Mouse (Mus musculus): ENCODE results near the gene Fam47e. TPM values are rescaled to one million over a fixed set of nuclear protein-coding genes. Genes with fewer than 3 reads are reported as not detected.
A peak's percentile ranks its signal among the peaks of the same experiment; 100 is the strongest.
"Not testable (repeated sequence)": the region's sequence is repeated elsewhere in the genome, so short reads cannot be mapped to it uniquely, and the experiment has no call there.

Fam47e gene
- total RNA-seq (2014; rRNA removed) = 0.68 and 1.9 TPM in 2 replicates
- 1.4 and 1.5 TPM in 2 replicates for polyA plus RNA-seq (2015; fragmentation: Nextera tagmentation; extraction: Ambion mirVana)

DNA sequence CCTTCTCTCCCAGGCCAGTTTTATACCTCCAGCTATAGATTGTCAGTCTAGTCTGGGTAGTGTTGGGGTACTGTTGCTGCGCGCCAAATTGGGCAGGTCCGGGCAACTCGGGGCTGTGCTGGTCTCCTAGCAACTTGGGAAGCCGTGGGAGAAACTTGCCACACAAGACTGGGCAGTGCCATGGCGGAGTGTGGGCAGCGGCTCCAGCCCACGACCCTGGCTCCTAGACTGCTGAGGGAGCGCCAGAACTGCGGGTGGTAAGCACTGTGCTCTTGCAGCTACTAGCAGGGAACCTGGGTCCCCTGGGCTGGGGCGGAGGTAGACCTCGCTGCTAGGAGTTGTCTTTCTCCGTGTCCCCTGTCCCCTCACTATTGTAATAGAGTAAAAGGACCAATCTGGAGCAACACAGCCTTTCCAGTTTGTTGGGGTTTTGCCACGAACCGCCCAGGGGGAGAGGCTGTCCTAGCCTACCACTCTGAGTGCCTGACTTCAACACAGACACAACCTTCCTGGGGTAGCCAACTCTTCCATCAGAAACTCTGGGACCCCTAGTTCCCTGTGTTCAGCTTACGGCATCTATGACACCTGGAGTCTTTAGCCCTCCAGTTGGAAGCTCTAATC is at the start of gene Fam47e:
Gene Fam47e, plus strand, starts transcription at position 179 of the 621 bp plus-strand sequence.
- peak; percentile 65 for DNase-seq (ENCODE audit: low spot score)
- Histone ChIP-seq H3K27me3 (ENCODE audit: insufficient read depth, low read length) (no peaks in the 10 kb centered on the region), H3K9me3 (ENCODE audit: low read length) (no peaks in the 10 kb centered on the region), H3K9ac (replicated peaks; ENCODE audit: low read length) (no peak within 1 kb of the TSS), H3K4me3 (ENCODE audit: low read length) (no peak within 1 kb of the TSS), H3K36me3 (ENCODE audit: insufficient read depth, low read length) (no peaks in the 10 kb centered on the region), H3K4me2 (ENCODE audit: low read depth, low read length) (peak within 1 kb of the TSS; percentile 34), H3K27ac (peak within 1 kb of the TSS; percentile 37; the same call in 1 of the 2 replicates), H3K4me1 (ENCODE audit: insufficient read depth, low read length) (no peaks in the 10 kb centered on the region)
- ATAC-seq = peak; percentile 91
- 53% methylated on average over 16 of the region's 16 CpGs for WGBS
- TF ChIP-seq CTCF (IDR thresholded peaks at IDR 0.05; ENCODE audit: low read depth) = no peak

GRCm38 (mm10) chr5:92505402-92505865 is 49.4 kb upstream of the Fam47e start:
- TF ChIP-seq CTCF (IDR thresholded peaks at IDR 0.05; ENCODE audit: low read depth) = peak; percentile 76
- peak; percentile 98 for ATAC-seq
- under 1% methylated on average over 48 of the region's 48 CpGs for WGBS

DNA sequence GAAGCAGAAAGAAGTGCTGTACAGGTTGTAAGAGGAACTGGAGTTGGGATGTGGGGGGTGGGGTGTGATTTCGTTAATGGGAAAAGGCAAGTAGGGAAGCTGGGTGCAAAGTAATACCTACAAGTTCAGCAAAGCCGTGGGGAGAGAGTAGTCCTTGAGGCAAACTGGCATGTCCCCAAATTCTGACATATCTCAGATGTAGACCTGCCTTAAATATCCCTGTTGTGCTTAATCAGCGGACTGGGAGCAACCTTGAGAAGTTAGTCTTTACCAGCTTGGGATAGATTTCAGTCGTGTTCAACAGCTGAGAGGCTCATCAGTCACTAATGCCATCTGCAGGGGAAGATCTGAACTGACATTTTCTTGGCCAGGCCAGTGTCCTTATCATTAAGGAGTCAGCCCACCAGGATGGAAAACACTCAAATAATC is 48.6 kb upstream of the Fam47e start:
- ATAC-seq = no peak
- peak; percentile 69 for DNase-seq (ENCODE audit: low spot score)
- TF ChIP-seq CTCF (IDR thresholded peaks at IDR 0.05; ENCODE audit: low read depth) = peak; percentile 66
- peak overlapping the region; percentile 97 for H3K4me3 ChIP-seq (ENCODE audit: low read length)
- no peaks in the 10 kb centered on the region for H3K27me3 ChIP-seq (ENCODE audit: insufficient read depth, low read length)
- H3K36me3 ChIP-seq (ENCODE audit: insufficient read depth, low read length) = no peaks in the 10 kb centered on the region
- H3K9ac ChIP-seq (replicated peaks; ENCODE audit: low read length) = peak overlapping the region; percentile 96; the same call in 1 of the 2 replicates
- H3K4me2 ChIP-seq (ENCODE audit: low read depth, low read length) = peak overlapping the region; percentile 88
- peak overlapping the region; percentile 99; the same call in 1 of the 2 replicates for H3K27ac ChIP-seq
- H3K4me1 ChIP-seq (ENCODE audit: insufficient read depth, low read length) = peaks cover 13% of the 10 kb centered on the region
- H3K9me3 ChIP-seq (ENCODE audit: low read length) = no peaks in the 10 kb centered on the region
- WGBS = 28% methylated on average over 4 of the region's 4 CpGs

More at GRCm38 (mm10) chr5:92505402-92505865, 49.4 kb upstream of the Fam47e start:
- peak overlapping the region; percentile 88 for H3K4me2 ChIP-seq (ENCODE audit: low read depth, low read length)
- H3K27me3 ChIP-seq (ENCODE audit: insufficient read depth, low read length) = no peaks in the 10 kb centered on the region
- DNase-seq (ENCODE audit: low spot score) = peak; percentile 97
- peak overlapping the region; percentile 96 for H3K9ac ChIP-seq (replicated peaks; ENCODE audit: low read length)
- H3K9me3 ChIP-seq (ENCODE audit: low read length) = no peaks in the 10 kb centered on the region
- peak overlapping the region; percentile 97 for H3K4me3 ChIP-seq (ENCODE audit: low read length)
- peak overlapping the region; percentile 99 for H3K27ac ChIP-seq
- H3K4me1 ChIP-seq (ENCODE audit: insufficient read depth, low read length) = peaks cover 13% of the 10 kb centered on the region
- H3K36me3 ChIP-seq (ENCODE audit: insufficient read depth, low read length) = no peaks in the 10 kb centered on the region

DNA sequence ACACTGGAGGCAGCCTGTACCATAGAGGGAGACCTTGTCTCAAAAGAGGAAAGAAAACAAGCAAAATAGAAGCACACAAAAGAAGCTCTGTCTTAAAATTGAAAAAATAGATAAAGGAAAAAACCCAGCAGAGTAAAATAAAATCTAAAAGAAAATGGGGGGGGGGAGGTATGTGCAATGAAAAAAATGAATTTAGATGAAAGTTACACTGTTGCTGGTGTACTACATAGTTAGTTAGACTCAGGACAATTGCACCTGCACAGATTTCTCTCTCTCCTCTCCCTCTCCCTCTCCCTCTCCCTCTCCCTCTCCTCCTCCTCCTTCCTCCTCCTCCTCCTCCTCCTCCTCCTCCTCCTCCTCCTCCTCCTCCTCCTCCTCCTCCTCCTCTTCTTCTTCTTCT is 48.1 kb upstream of the Fam47e start, which contains the start of gene Scarb2:
Gene Scarb2, minus strand, starts transcription at position 101 of the 400 bp plus-strand sequence.
- peak within 1 kb of the TSS; percentile 88 for H3K4me2 ChIP-seq (ENCODE audit: low read depth, low read length)
- peaks cover 13% of the 10 kb centered on the region for H3K4me1 ChIP-seq (ENCODE audit: insufficient read depth, low read length)
- H3K4me3 ChIP-seq (ENCODE audit: low read length) = peak within 1 kb of the TSS; percentile 97
- DNase-seq (ENCODE audit: low spot score) (no peak), ATAC-seq (no peak)
- H3K36me3 ChIP-seq (ENCODE audit: insufficient read depth, low read length) = no peaks in the 10 kb centered on the region
- H3K9me3 ChIP-seq (ENCODE audit: low read length) = no peaks in the 10 kb centered on the region
- peak within 1 kb of the TSS; percentile 99 for H3K27ac ChIP-seq
- peak within 1 kb of the TSS; percentile 96 for H3K9ac ChIP-seq (replicated peaks; ENCODE audit: low read length)
- no peaks in the 10 kb centered on the region for H3K27me3 ChIP-seq (ENCODE audit: insufficient read depth, low read length)
- TF ChIP-seq CTCF (IDR thresholded peaks at IDR 0.05; ENCODE audit: low read depth) = no peak

DNA sequence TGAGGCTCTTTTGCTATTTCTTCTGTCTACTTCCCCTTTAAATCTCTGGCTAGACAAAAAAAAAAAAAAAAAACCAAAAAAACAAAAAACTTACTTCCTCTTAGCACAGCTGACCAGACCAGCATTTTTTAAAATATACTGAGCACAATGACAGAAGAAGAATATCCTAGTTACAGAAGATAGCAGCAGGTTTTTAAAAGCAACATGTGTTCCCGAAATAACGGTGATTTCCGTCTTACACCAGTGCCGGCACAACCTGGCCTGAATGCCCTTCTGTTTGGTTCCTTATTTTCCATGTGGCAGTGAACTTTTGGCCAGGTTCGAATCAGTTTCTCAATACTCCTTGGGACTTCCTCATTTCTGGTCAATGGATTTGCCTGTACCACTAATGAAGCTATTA is 46.0 kb upstream of the Fam47e start:
- Histone ChIP-seq H3K4me2 (ENCODE audit: low read depth, low read length) (no peak overlapping the region), H3K9me3 (ENCODE audit: low read length) (no peaks in the 10 kb centered on the region), H3K4me3 (ENCODE audit: low read length) (no peak overlapping the region), H3K36me3 (ENCODE audit: insufficient read depth, low read length) (no peaks in the 10 kb centered on the region), H3K27me3 (ENCODE audit: insufficient read depth, low read length) (no peaks in the 10 kb centered on the region), H3K9ac (replicated peaks; ENCODE audit: low read length) (no peak overlapping the region), H3K4me1 (ENCODE audit: insufficient read depth, low read length) (peaks cover under 1% of the 10 kb centered on the region; the same call in 1 of the 2 replicates), H3K27ac (no peak overlapping the region)
- DNase-seq (ENCODE audit: low spot score) = no peak
- no peak for ATAC-seq
- no peak for TF ChIP-seq CTCF (IDR thresholded peaks at IDR 0.05; ENCODE audit: low read depth)
- WGBS = 88% methylated on average over 5 of the region's 5 CpGs

- ATAC-seq (no peak), DNase-seq (ENCODE audit: low spot score) (no peak)
- Histone ChIP-seq H3K27ac (no peak overlapping the region), H3K4me2 (ENCODE audit: low read depth, low read length) (no peak overlapping the region), H3K4me3 (ENCODE audit: low read length) (no peak overlapping the region), H3K9me3 (ENCODE audit: low read length) (no peaks in the 10 kb centered on the region), H3K9ac (replicated peaks; ENCODE audit: low read length) (no peak overlapping the region), H3K27me3 (ENCODE audit: insufficient read depth, low read length) (no peaks in the 10 kb centered on the region), H3K36me3 (ENCODE audit: insufficient read depth, low read length) (no peaks in the 10 kb centered on the region), H3K4me1 (ENCODE audit: insufficient read depth, low read length) (no peaks in the 10 kb centered on the region)
- no peak for TF ChIP-seq CTCF (IDR thresholded peaks at IDR 0.05; ENCODE audit: low read depth)
Measured at GRCm38 (mm10) chr5:92511256-92511655, 43.6 kb upstream of the Fam47e start.

- Histone ChIP-seq H3K4me3 (ENCODE audit: low read length) (no peak overlapping the region), H3K9me3 (ENCODE audit: low read length) (no peaks in the 10 kb centered on the region), H3K27me3 (ENCODE audit: insufficient read depth, low read length) (no peaks in the 10 kb centered on the region), H3K27ac (no peak overlapping the region), H3K36me3 (ENCODE audit: insufficient read depth, low read length) (no peaks in the 10 kb centered on the region), H3K9ac (replicated peaks; ENCODE audit: low read length) (no peak overlapping the region), H3K4me1 (ENCODE audit: insufficient read depth, low read length) (no peaks in the 10 kb centered on the region), H3K4me2 (ENCODE audit: low read depth, low read length) (no peak overlapping the region)
- 92% methylated on average over 5 of the region's 5 CpGs for WGBS
- no peak for TF ChIP-seq CTCF (IDR thresholded peaks at IDR 0.05; ENCODE audit: low read depth)
- no peak for DNase-seq (ENCODE audit: low spot score)
- ATAC-seq = no peak
Measured at GRCm38 (mm10) chr5:92512066-92512465, 42.8 kb upstream of the Fam47e start.

DNA sequence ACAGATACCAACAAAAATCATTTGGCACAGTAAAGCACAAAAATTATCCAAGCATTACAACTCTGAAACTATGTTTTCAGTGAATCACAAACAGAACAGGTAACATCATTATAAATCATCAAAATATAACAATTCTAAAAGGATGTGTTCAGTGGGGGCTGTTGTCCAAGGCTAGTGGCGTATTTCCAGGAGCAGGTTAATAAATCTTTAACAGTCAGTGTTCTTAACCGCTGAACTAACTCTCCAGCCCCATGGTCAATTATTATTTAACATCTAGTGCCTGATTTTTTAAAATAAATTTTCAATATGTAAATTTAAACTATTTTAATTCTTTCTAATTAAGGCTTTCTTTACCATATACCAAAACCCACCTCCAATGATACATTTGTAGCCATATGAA is 33.7 kb upstream of the Fam47e start:
- not testable (repeated sequence) for H3K4me3 ChIP-seq (ENCODE audit: low read length); H3K4me1 ChIP-seq (ENCODE audit: insufficient read depth, low read length); H3K9me3 ChIP-seq (ENCODE audit: low read length); H3K27me3 ChIP-seq (ENCODE audit: insufficient read depth, low read length); H3K27ac ChIP-seq; H3K4me2 ChIP-seq (ENCODE audit: low read depth, low read length); DNase-seq (ENCODE audit: low spot score); H3K9ac ChIP-seq (replicated peaks; ENCODE audit: low read length); ATAC-seq; H3K36me3 ChIP-seq (ENCODE audit: insufficient read depth, low read length)
- 89% methylated on average over 2 of the region's 2 CpGs for WGBS

Measured in hindbrain, postnatal 0 days (tissue).